ENCODE assay signal across 28 mouse cellular contexts in genomic region chr6:147010811-147011520, GRCm38 (mm10). TPM values are rescaled to one million over a fixed set of nuclear protein-coding genes. Genes with fewer than 3 reads are reported as not detected.
DNase-seq lines count a peak whose midpoint lies in the region; ATAC-seq and TF ChIP-seq lines count a peak whose summit lies in the region.
"Had no signal": no experiment of that assay in that cellular context is flagged by ENCODE, and none has a peak within 500 bp of the region (broad histone marks: within the 10 kb centered on the region; RNA-seq: fewer than 3 reads in every experiment).

No protein-coding gene starts in this region.

- DNase-seq in embryonic facial prominence, embryonic 10.5 days (ENCODE audit: low spot score), result no peak
- no peak for DNase-seq in heart, postnatal 0 days (ENCODE audit: low spot score)
- no peak for DNase-seq in heart, postnatal 25 days (ENCODE audit: low spot score)
- peak; percentile 84 for DNase-seq in NIH3T3 (ENCODE audit: low read depth)
- DNase-seq in embryo, embryonic 9.5 days (ENCODE audit: extremely low spot score), result no peak
- no peak for DNase-seq in T-cell, adult 2 months (ENCODE audit: low spot score)
- DNase-seq: adrenal gland, postnatal 36 days; cerebellum, adult 11-12 months; cerebellum, postnatal 25 days; embryo, embryonic 11 days; kidney, adult 11 months; kidney, postnatal 10 days; right cerebral cortex, adult 18-20 months; thymus, postnatal 36 days had no signal

- H3K4me2 ChIP-seq in embryonic facial prominence, embryonic 12.5 days (replicated peaks), result no peak overlapping the region
- no peak overlapping the region for H3K4me2 ChIP-seq in heart, postnatal 0 days (ENCODE audit: low read depth, low read length)
- H3K4me2 ChIP-seq in limb, embryonic 15.5 days, result no peak overlapping the region
- H3K4me2 ChIP-seq: liver, embryonic 12.5 days; lung, embryonic 15.5 days; midbrain, embryonic 12.5 days had no signal

- no peak for TF ChIP-seq CTCF in heart, postnatal 0 days (IDR thresholded peaks at IDR 0.05; ENCODE audit: low read depth)

- no peak for ATAC-seq in embryonic facial prominence, embryonic 12.5 days (ENCODE audit: insufficient number of reproducible peaks, insufficient read depth, low FRiP score, low TSS enrichment)
- ATAC-seq in heart, postnatal 0 days (ENCODE audit: insufficient read depth, low read depth), result no peak
- ATAC-seq in limb, embryonic 15.5 days (ENCODE audit: insufficient number of reproducible peaks, low FRiP score, low TSS enrichment, low read depth), result no peak
- ATAC-seq: CD4-positive, CD25-positive, alpha-beta regulatory T cell, adult 4 months; forebrain, embryonic 16.5 days; hindbrain, embryonic 16.5 days; liver, embryonic 12.5 days had no signal

- no peak overlapping the region for H3K4me3 ChIP-seq in embryonic facial prominence, embryonic 12.5 days
- H3K4me3 ChIP-seq in embryonic facial prominence, embryonic 10.5 days, result no peak overlapping the region
- H3K4me3 ChIP-seq in heart, postnatal 0 days (ENCODE audit: low read depth, low read length), result no peak overlapping the region
- no peak overlapping the region for H3K4me3 ChIP-seq in limb, embryonic 15.5 days
- H3K4me3 ChIP-seq: liver, embryonic 12.5 days; lung, embryonic 15.5 days; midbrain, embryonic 12.5 days had no signal

- no peaks in the 10 kb centered on the region for H3K9me3 ChIP-seq in embryonic facial prominence, embryonic 12.5 days
- no peaks in the 10 kb centered on the region for H3K9me3 ChIP-seq in embryonic facial prominence, embryonic 10.5 days
- no peaks in the 10 kb centered on the region for H3K9me3 ChIP-seq in heart, postnatal 0 days (replicated peaks; ENCODE audit: control insufficient read depth, low read length)
- H3K9me3 ChIP-seq in limb, embryonic 15.5 days, result no peaks in the 10 kb centered on the region
- H3K9me3 ChIP-seq: G1E; liver, embryonic 12.5 days; lung, embryonic 15.5 days; midbrain, embryonic 12.5 days had no signal

- 82% methylated on average over 15 of the region's 15 CpGs for WGBS in embryonic facial prominence, embryonic 12.5 days
- WGBS in embryonic facial prominence, embryonic 10.5 days, result 91% methylated on average over 15 of the region's 15 CpGs
- 80% methylated on average over 15 of the region's 15 CpGs for WGBS in heart, postnatal 0 days
- 69% methylated on average over 15 of the region's 15 CpGs for WGBS in limb, embryonic 15.5 days

- H3K27me3 ChIP-seq in embryonic facial prominence, embryonic 12.5 days, result no peaks in the 10 kb centered on the region
- no peaks in the 10 kb centered on the region for H3K27me3 ChIP-seq in embryonic facial prominence, embryonic 10.5 days (replicated peaks; ENCODE audit: low read depth, poor library complexity, severe bottlenecking)
- no peaks in the 10 kb centered on the region for H3K27me3 ChIP-seq in heart, postnatal 0 days (ENCODE audit: control insufficient read depth, insufficient read depth, low read length)
- no peaks in the 10 kb centered on the region for H3K27me3 ChIP-seq in limb, embryonic 15.5 days
- H3K27me3 ChIP-seq: liver, embryonic 12.5 days; lung, embryonic 15.5 days; midbrain, embryonic 12.5 days had no signal

- peaks cover 6% of the 10 kb centered on the region; the same call in 1 of the 2 replicates for H3K4me1 ChIP-seq in embryonic facial prominence, embryonic 12.5 days
- H3K4me1 ChIP-seq in embryonic facial prominence, embryonic 10.5 days, result no peaks in the 10 kb centered on the region
- H3K4me1 ChIP-seq in heart, postnatal 0 days (ENCODE audit: control insufficient read depth, insufficient read depth), result no peaks in the 10 kb centered on the region
- H3K4me1 ChIP-seq in limb, embryonic 15.5 days, result no peaks in the 10 kb centered on the region
- H3K4me1 ChIP-seq: liver, embryonic 12.5 days; lung, embryonic 15.5 days; midbrain, embryonic 12.5 days had no signal

- H3K36me3 ChIP-seq in embryonic facial prominence, embryonic 12.5 days, result peaks cover 21% of the 10 kb centered on the region
- H3K36me3 ChIP-seq in embryonic facial prominence, embryonic 10.5 days (replicated peaks), result peaks cover 25% of the 10 kb centered on the region
- peaks cover 58% of the 10 kb centered on the region for H3K36me3 ChIP-seq in heart, postnatal 0 days (replicated peaks; ENCODE audit: control insufficient read depth, insufficient read depth, low read length)
- peaks cover 58% of the 10 kb centered on the region for H3K36me3 ChIP-seq in limb, embryonic 15.5 days
- H3K36me3 ChIP-seq: G1E; midbrain, embryonic 12.5 days had no signal

- TF ChIP-seq EP300 in heart, postnatal 0 days (IDR thresholded peaks at IDR 0.05; ENCODE audit: low read depth), result no peak

- no peak overlapping the region for H3K9ac ChIP-seq in embryonic facial prominence, embryonic 12.5 days
- no peak overlapping the region for H3K9ac ChIP-seq in heart, postnatal 0 days (replicated peaks; ENCODE audit: low read depth, low read length)
- no peak overlapping the region for H3K9ac ChIP-seq in limb, embryonic 15.5 days
- H3K9ac ChIP-seq: liver, embryonic 12.5 days; lung, embryonic 15.5 days; midbrain, embryonic 12.5 days had no signal

- H3K27ac ChIP-seq in embryonic facial prominence, embryonic 12.5 days, result 0 out of 2 replicates have a peak overlapping the region, but pooled peaks have one; percentile 19
- H3K27ac ChIP-seq in embryonic facial prominence, embryonic 10.5 days (replicated peaks), result no peak overlapping the region
- peak overlapping the region; percentile 1; the same call in 1 of the 2 replicates for H3K27ac ChIP-seq in heart, postnatal 0 days (ENCODE audit: low read depth)
- 0 out of 2 replicates have a peak overlapping the region, but pooled peaks have one; percentile 23 for H3K27ac ChIP-seq in limb, embryonic 15.5 days
- H3K27ac ChIP-seq: liver, embryonic 12.5 days; lung, embryonic 15.5 days; macrophage; midbrain, embryonic 12.5 days had no signal

- intact Hi-C loops in heart, postnatal 25 days (cut with DNase I), result loop anchor here (2.0 to 5.0 kb wide), 3 partner anchors 106 to 941 kb away; no protein-coding TSS in a partner anchor

RNA-seq across cellular contexts. Expression of gene Rep15, which starts 21.4 kb away (rescaled TPM):
- polyA plus RNA-seq in embryonic facial prominence, embryonic 12.5 days (2016; fragmentation: Nextera tagmentation; extraction: Ambion mirVana), result 1.5 and 1.8 TPM in 2 replicates
- polyA plus RNA-seq in embryonic facial prominence, embryonic 10.5 days (2016; fragmentation: Nextera tagmentation; extraction: Ambion mirVana), result 1.0 and 1.2 TPM in 2 replicates
- total RNA-seq in heart, postnatal 0 days (2014; rRNA removed; ENCODE audit: low replicate concordance), result 0.97 TPM in 1 of 2 replicates, not detected in the other
- 0.21 and 0.48 TPM in 2 replicates for polyA plus RNA-seq in heart, postnatal 0 days (2015; fragmentation: Nextera tagmentation; extraction: Ambion mirVana)
- total RNA-seq in heart, postnatal 25 days (2021), result 1 to 10 TPM in 1 of 2 experiments, under 1 TPM in 1; 0.56 to 1.1 TPM
- polyA plus RNA-seq in limb, embryonic 15.5 days (2015; fragmentation: Nextera tagmentation; extraction: Ambion mirVana), result 0.98 and 1.2 TPM in 2 replicates
- polyA plus RNA-seq: G1E had no signal

RNA-seq across cellular contexts. Expression of gene Mrps35, which starts 31.6 kb away (rescaled TPM):
- polyA plus RNA-seq in embryonic facial prominence, embryonic 12.5 days (2016; fragmentation: Nextera tagmentation; extraction: Ambion mirVana), result 92.0 and 94.8 TPM in 2 replicates
- polyA plus RNA-seq in embryonic facial prominence, embryonic 10.5 days (2016; fragmentation: Nextera tagmentation; extraction: Ambion mirVana), result 109 and 122 TPM in 2 replicates
- total RNA-seq in heart, postnatal 0 days (2014; rRNA removed; ENCODE audit: low replicate concordance), result 17.6 and 24.2 TPM in 2 replicates
- 196 and 197 TPM in 2 replicates for polyA plus RNA-seq in heart, postnatal 0 days (2015; fragmentation: Nextera tagmentation; extraction: Ambion mirVana)
- total RNA-seq in heart, postnatal 25 days (2021), result 100 to 1,000 TPM; 182 to 211 TPM
- 78.9 and 90.0 TPM in 2 replicates for polyA plus RNA-seq in limb, embryonic 15.5 days (2015; fragmentation: Nextera tagmentation; extraction: Ambion mirVana)

RNA-seq across cellular contexts. Expression of gene 1700034J05Rik, which starts 56.7 kb away (rescaled TPM):
- 0.11 and 0.17 TPM in 2 replicates for polyA plus RNA-seq in embryonic facial prominence, embryonic 12.5 days (2016; fragmentation: Nextera tagmentation; extraction: Ambion mirVana)
- polyA plus RNA-seq in embryonic facial prominence, embryonic 10.5 days (2016; fragmentation: Nextera tagmentation; extraction: Ambion mirVana), result 0.14 and 0.27 TPM in 2 replicates
- not detected in 2 replicates for total RNA-seq in heart, postnatal 0 days (2014; rRNA removed; ENCODE audit: low replicate concordance)
- 0.07 TPM in 2 replicates for polyA plus RNA-seq in heart, postnatal 0 days (2015; fragmentation: Nextera tagmentation; extraction: Ambion mirVana)
- not detected for total RNA-seq in heart, postnatal 25 days (2021)
- polyA plus RNA-seq in limb, embryonic 15.5 days (2015; fragmentation: Nextera tagmentation; extraction: Ambion mirVana), result 0.13 and 0.16 TPM in 2 replicates
- total RNA-seq: adrenal gland, postnatal 36 days; heart, postnatal 36 days; layer of hippocampus, adult 18-20 months; left cerebral cortex, postnatal 25 days had no signal
- polyA plus RNA-seq: CD4-positive, CD25-positive, alpha-beta regulatory T cell, adult 4 months; forebrain, embryonic 16.5 days; G1E; macrophage; small intestine, adult 2 months had no signal
